Mouse (Mus musculus) lung, embryonic 16.5 days (tissue): ENCODE measurements around the gene Ina. TPM values are rescaled to one million over a fixed set of nuclear protein-coding genes. Genes with fewer than 3 reads are reported as not detected.
A peak's percentile ranks its signal among the peaks of the same experiment; 100 is the strongest.

Experiments
- ATAC-seq: fragments of 200-750 bp; cut with Nextera tagmentation; 2 replicates; pipeline ENCODE4 v1.8.0; 2017; ENCODE audit warnings: low read depth, mild to moderate bottlenecking, moderate library complexity
- H3K27ac ChIP-seq: fragments of 300-500 bp; sonication (generic); 2 replicates; pipeline ENCODE4 v1.5.1; 2014; ENCODE audit warnings: mild to moderate bottlenecking, control low read depth, low read length
- H3K27me3 ChIP-seq: fragments of 300-500 bp; sonication (generic); 2 replicates; pipeline ENCODE4 v1.6.1; 2014; ENCODE audit warnings: low read depth, low read length, mixed read lengths; ENCODE audit not compliant: control insufficient read depth, insufficient read depth
- H3K36me3 ChIP-seq: fragments of 300-500 bp; sonication (generic); 2 replicates; pipeline ENCODE4 v1.6.1; 2014; ENCODE audit warnings: low read length; ENCODE audit not compliant: control insufficient read depth, insufficient read depth
- H3K4me1 ChIP-seq: fragments of 300-500 bp; sonication (generic); replicated peaks from 2 replicates; pipeline ENCODE4 v1.6.1; 2014; ENCODE audit warnings: low read length, mixed read lengths; ENCODE audit not compliant: control insufficient read depth, insufficient read depth
- H3K4me2 ChIP-seq: fragments of 300-500 bp; sonication (generic); 2 replicates; pipeline ENCODE4 v1.6.1; 2014; ENCODE audit warnings: low read depth, low read length, control low read depth
- H3K4me3 ChIP-seq: fragments of 300-500 bp; sonication (generic); 2 replicates; pipeline ENCODE4 v1.5.1; 2014; ENCODE audit warnings: mild to moderate bottlenecking, low read length, control low read depth
- H3K9ac ChIP-seq: fragments of 300-500 bp; sonication (generic); 2 replicates; pipeline ENCODE4 v1.6.1; 2014; ENCODE audit warnings: low read length, control low read depth
- H3K9me3 ChIP-seq: fragments of 300-500 bp; sonication (generic); 2 replicates; pipeline ENCODE4 v1.6.1; 2016; ENCODE audit warnings: low read length; ENCODE audit not compliant: control insufficient read depth
- WGBS: fragments of 180-500 bp; shearing (Covaris S2); extraction: QIAGEN DNeasy Blood & Tissue Kit; methylation state at CpG from one replicate; pipeline ENCODE4 v1.1.7; 2014; 5-methylcytosine and 5-hydroxymethylcytosine counted together
- polyA plus RNA-seq: library from polyadenylated mRNA; unstranded; fragments of >200 nt; fragmentation: Nextera tagmentation; extraction: Ambion mirVana; gene quantifications from 2 replicates; pipeline ENCODE4 v1.2.1, GENCODE M21; 2015

The Ina gene
- polyA plus RNA-seq, 1 experiment from 2014 or later = 0.51 TPM

DNA sequence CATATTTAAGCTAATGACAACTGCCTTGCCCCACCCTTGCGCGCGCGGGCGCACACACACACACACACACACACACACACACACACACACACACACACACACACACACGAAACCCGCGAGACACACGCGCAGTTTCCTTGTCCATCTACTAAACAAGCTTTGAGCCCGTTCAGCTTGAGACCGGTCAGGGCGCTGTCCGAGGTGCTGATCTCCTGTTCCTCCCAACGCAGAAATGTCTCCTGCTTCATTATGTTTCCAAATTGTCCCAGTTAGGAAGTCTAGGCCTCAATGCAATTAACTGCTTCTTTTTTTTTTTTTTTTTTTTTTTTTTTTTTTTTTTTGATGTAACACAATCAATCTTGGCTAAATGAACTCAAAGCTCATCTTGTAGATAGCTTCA lies 2.0 kb downstream of the Ina start:
- WGBS = 0% methylated on average over 15 of the region's 15 CpGs
- Histone ChIP-seq H3K4me2 (no peak overlapping the region), H3K27ac (no peak overlapping the region), H3K9me3 (no peaks in the 10 kb centered on the region), H3K4me3 (no peak overlapping the region), H3K4me1 (peaks cover 16% of the 10 kb centered on the region), H3K27me3 (peaks cover 55% of the 10 kb centered on the region), H3K9ac (no peak overlapping the region), H3K36me3 (no peaks in the 10 kb centered on the region)
- no peak for ATAC-seq

DNA sequence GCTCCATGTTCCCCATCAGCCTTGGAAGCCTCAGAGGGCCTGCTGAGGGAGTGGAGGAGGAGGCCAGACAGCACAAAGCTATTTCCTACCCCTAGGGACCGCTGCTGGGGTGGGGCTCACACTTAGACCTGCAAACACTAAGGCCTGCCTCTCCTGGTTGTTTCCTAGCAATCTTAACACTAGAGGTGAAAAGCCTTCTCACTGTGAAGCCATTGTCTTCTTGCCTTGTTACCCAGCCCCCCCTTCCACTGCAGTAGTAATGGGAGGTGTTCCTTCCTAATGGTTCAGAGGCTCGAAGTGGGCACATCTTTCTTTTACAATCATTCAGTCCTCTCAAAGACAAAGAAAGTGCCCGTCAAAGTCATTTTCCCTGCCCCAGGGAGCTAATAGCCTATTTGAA lies 3.3 kb downstream of the Ina start:
- Histone ChIP-seq H3K4me2 (no peak overlapping the region), H3K4me1 (peaks cover 16% of the 10 kb centered on the region), H3K9me3 (no peaks in the 10 kb centered on the region), H3K4me3 (no peak overlapping the region), H3K9ac (no peak overlapping the region), H3K27me3 (peaks cover 48% of the 10 kb centered on the region), H3K36me3 (no peaks in the 10 kb centered on the region), H3K27ac (no peak overlapping the region)
- no peak for ATAC-seq
- WGBS = 17% methylated on average over 3 of the region's 3 CpGs

DNA sequence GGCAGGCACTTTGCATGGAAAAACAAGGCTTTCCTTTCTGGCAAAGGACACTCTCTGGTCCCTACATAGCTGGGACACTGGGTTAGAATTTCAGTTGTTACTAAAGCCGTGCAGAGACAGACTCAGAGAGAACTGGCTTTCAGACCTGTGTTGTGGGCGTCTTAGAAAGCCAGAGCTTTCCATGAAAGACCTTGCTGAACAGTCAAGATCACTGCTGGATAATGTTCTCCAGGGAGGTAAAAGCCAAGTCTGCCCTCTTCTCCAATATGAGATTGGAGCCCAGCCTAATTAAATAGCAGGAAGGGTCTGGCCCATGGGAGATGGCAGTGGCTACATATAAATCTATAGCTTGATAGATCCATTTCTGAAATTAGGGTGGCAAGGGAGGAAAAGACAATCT lies 3.8 kb downstream of the Ina start:
- ATAC-seq = no peak
- no peak overlapping the region for H3K4me3 ChIP-seq
- peaks cover 16% of the 10 kb centered on the region for H3K4me1 ChIP-seq
- H3K27ac ChIP-seq = no peak overlapping the region
- H3K4me2 ChIP-seq = no peak overlapping the region
- peaks cover 43% of the 10 kb centered on the region for H3K27me3 ChIP-seq
- H3K36me3 ChIP-seq = no peaks in the 10 kb centered on the region
- WGBS = 55% methylated on average over 2 of the region's 2 CpGs
- H3K9me3 ChIP-seq = no peaks in the 10 kb centered on the region
- no peak overlapping the region for H3K9ac ChIP-seq

DNA sequence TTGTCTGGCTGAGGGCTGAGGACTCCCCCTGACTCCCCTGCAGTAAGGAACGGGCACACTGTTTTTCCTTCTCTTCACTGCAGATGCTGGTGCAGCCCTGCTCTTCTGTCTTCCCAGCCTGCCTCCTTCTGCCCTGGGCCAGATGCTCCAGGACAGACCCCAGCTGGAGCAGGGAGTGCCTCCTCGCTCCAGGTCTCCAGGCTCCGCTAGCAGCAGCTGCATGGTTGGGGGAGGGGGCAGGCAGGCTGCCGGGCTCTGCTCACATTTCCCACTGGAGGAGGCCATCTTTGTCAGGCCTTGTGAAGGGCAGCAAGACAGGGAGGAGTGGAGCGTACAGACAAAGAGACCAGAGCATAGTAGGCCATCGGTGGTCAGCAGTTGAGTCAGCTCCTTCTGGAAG lies 4.8 kb downstream of the Ina start:
- peaks cover 33% of the 10 kb centered on the region for H3K27me3 ChIP-seq
- no peaks in the 10 kb centered on the region for H3K9me3 ChIP-seq
- no peak overlapping the region for H3K4me3 ChIP-seq
- no peak overlapping the region for H3K27ac ChIP-seq
- no peak for ATAC-seq
- no peaks in the 10 kb centered on the region for H3K36me3 ChIP-seq
- H3K4me1 ChIP-seq = peaks cover 14% of the 10 kb centered on the region
- 27% methylated on average over 6 of the region's 6 CpGs for WGBS
- H3K4me2 ChIP-seq = no peak overlapping the region
- no peak overlapping the region for H3K9ac ChIP-seq

DNA sequence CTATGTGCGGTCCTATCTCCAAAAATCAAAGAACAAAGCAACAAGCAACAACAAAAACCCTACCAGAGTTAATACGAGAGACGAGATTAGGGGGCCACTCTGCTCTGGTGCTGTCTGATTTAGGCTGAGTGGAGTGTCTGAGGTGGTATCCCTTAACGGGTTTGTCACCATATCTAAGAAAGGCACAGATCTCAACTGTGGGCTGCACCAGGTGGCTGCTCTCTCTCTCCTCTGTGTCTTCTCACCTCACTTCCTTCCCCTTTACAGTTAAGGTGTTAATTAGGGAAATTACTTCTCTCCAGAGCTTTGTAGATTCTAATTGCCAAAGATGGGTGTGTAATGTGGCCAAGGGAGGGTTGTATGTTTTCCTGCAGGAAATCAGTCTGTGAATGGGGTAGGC lies 8.2 kb downstream of the Ina start:
- Histone ChIP-seq H3K4me1 (0 out of 2 replicates have a peak, but pooled peaks cover 2% of the 10 kb centered on the region), H3K27ac (no peak overlapping the region), H3K36me3 (no peaks in the 10 kb centered on the region), H3K27me3 (peaks cover 7% of the 10 kb centered on the region; the same call in 1 of the 2 replicates), H3K4me3 (no peak overlapping the region), H3K9me3 (no peaks in the 10 kb centered on the region), H3K4me2 (no peak overlapping the region), H3K9ac (no peak overlapping the region)
- WGBS = 83% methylated on average over 4 of the region's 4 CpGs
- ATAC-seq = no peak

DNA sequence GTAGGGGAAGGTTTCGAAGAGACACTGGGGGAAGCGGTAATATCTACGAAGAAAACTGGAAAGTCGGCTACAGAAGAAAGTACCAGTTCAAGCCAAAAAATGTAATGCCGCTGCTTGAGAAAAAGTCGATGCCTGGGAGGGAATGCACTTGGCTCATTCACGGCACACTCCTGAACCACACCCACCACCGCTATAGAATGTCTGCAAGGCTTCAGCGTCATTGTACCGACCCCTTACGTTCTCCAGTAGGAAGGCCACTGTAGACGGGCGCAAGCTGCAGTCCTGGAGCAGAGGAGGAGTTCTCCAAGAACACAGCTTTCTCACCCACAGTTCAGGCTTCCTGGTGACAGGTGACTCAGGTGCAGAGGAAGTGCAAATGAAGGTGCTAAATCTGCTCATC lies 9.0 kb downstream of the Ina start:
- Histone ChIP-seq H3K9ac (no peak overlapping the region), H3K4me2 (no peak overlapping the region), H3K27me3 (no peaks in the 10 kb centered on the region), H3K27ac (no peak overlapping the region), H3K36me3 (no peaks in the 10 kb centered on the region), H3K4me3 (no peak overlapping the region), H3K9me3 (no peaks in the 10 kb centered on the region), H3K4me1 (0 out of 2 replicates have a peak, but pooled peaks cover 2% of the 10 kb centered on the region)
- ATAC-seq = no peak
- 66% methylated on average over 13 of the region's 13 CpGs for WGBS

DNA sequence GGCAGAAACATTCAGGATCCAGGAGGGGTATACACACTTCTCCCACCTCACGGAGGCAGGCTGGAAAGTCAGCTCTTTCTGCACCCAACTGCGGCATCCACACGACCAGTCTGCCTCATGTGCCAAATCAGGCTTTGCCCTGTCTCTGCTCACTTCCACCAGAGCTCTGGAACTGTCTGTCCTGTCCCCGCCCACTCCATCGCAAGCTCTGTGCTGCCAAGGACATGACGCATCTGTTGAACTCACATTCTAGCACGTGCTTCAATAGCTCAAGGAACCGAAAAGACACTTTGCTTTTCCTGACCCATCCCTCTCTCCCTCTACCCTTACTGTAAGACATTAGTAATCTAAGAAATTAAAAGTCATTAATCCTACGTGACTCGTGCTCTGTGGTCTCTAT lies 10.5 kb downstream of the Ina start:
- H3K4me3 ChIP-seq = no peak overlapping the region
- H3K27me3 ChIP-seq = no peaks in the 10 kb centered on the region
- ATAC-seq = peak; percentile 95
- H3K36me3 ChIP-seq = no peaks in the 10 kb centered on the region
- no peaks in the 10 kb centered on the region for H3K9me3 ChIP-seq
- no peak overlapping the region for H3K27ac ChIP-seq
- WGBS = 36% methylated on average over 10 of the region's 10 CpGs
- 0 out of 2 replicates have a peak, but pooled peaks cover 2% of the 10 kb centered on the region for H3K4me1 ChIP-seq
- no peak overlapping the region for H3K9ac ChIP-seq
- no peak overlapping the region for H3K4me2 ChIP-seq

DNA sequence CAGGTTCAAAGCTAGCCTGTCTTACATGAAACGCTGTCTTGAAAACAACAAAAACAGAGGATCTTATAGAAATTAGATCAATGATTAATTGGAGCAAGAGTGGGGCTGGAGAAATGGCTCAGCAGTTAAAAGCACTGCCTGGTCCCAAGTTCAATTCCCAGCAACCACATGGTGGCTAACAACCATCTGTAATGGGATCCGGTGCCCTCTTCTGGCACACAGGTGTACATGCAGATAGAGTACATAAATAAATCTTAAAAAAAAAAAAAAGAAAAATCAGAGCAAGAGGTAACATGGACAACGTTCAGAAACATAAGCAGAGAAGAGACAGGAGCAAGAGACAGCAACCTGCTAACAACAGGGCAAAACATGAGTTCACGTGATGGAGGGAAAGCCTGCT lies 12.0 kb downstream of the Ina start:
- Histone ChIP-seq H3K27ac (no peak overlapping the region), H3K9me3 (no peaks in the 10 kb centered on the region), H3K36me3 (no peaks in the 10 kb centered on the region), H3K9ac (no peak overlapping the region), H3K4me3 (no peak overlapping the region), H3K27me3 (no peaks in the 10 kb centered on the region), H3K4me1 (0 out of 2 replicates have a peak, but pooled peaks cover 2% of the 10 kb centered on the region), H3K4me2 (no peak overlapping the region)
- no peak for ATAC-seq
- WGBS = 89% methylated on average over 4 of the region's 4 CpGs

DNA sequence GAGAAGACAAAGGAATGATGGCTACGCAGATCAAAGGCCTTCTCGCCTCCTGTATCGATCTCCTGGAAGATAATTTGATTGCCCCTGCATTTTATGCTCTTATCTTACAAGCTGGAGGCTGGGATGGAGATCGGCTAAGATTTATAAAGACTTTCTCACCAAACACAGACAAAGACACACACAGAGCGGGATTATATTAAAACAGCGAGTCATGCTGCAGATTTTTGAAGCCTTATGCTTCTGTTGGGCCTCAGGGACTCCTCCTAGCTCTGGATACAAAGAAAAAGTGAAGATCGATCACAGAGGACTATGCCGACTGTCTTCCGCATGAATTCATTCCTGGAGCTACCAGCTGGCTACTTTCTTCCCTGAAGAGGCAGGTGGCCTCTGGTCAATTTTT lies 15.3 kb downstream of the Ina start:
- ATAC-seq = no peak

DNA sequence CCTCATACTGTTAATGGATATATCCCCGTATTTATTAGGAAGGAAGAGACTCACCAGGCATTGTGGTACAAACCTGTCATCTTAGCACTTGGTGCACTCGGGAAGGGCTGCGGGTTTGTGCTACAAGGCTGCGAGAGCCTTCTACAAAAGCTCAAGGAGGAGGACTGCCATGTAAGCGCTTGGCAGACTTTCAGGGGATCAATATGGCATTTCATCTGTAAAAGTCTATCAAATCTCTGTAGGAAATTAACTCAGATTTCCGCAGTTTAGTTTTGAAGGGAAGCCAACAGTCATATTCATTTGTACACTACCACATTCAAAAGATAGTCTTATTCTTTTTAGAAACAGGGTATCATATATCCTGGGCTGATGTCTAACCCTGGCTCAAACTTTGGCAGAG lies 17.3 kb downstream of the Ina start:
- Histone ChIP-seq H3K4me3 (no peak overlapping the region), H3K9me3 (no peaks in the 10 kb centered on the region), H3K4me2 (no peak overlapping the region), H3K36me3 (peaks cover 4% of the 10 kb centered on the region; the same call in 1 of the 2 replicates), H3K27ac (no peak overlapping the region), H3K4me1 (no peaks in the 10 kb centered on the region), H3K27me3 (no peaks in the 10 kb centered on the region), H3K9ac (no peak overlapping the region)
- WGBS = 80% methylated on average over 6 of the region's 6 CpGs
- no peak for ATAC-seq

More for the DNA sequence above, 15.3 kb downstream of the Ina start:
- no peaks in the 10 kb centered on the region for H3K9me3 ChIP-seq
- no peaks in the 10 kb centered on the region for H3K27me3 ChIP-seq
- no peak overlapping the region for H3K27ac ChIP-seq
- WGBS = 82% methylated on average over 9 of the region's 9 CpGs
- no peak overlapping the region for H3K9ac ChIP-seq
- H3K4me3 ChIP-seq = no peak overlapping the region
- H3K4me1 ChIP-seq = 0 out of 2 replicates have a peak, but pooled peaks cover under 1% of the 10 kb centered on the region
- no peak overlapping the region for H3K4me2 ChIP-seq
- peaks cover 4% of the 10 kb centered on the region; the same call in 1 of the 2 replicates for H3K36me3 ChIP-seq
